Mouse (Mus musculus) G1E (cell line): ENCODE data around the gene Tmem140. TPM values are rescaled to one million over a fixed set of nuclear protein-coding genes. Genes with fewer than 3 reads are reported as not detected.

ENCODE experiments used
- ATAC-seq: 2 replicates; pipeline ENCODE4 v1.8.0; 2016; ENCODE audit warnings: mild to moderate bottlenecking; ENCODE audit not compliant: insufficient number of reproducible peaks, poor library complexity, low FRiP score, severe bottlenecking; ENCODE audit errors: extremely low read depth
- DNase-seq: peaks from one replicate; pipeline ENCODE4 v3.0.0; 2012; ENCODE audit warnings: low spot score
- H3K27me3 ChIP-seq: 2 replicates; pipeline ENCODE4 v1.6.1; 2012; ENCODE audit warnings: mild to moderate bottlenecking, low read length, inconsistent platforms; ENCODE audit not compliant: insufficient read depth
- H3K36me3 ChIP-seq: replicated peaks from 2 replicates; pipeline ENCODE3; 2012; ENCODE audit warnings: mild to moderate bottlenecking, inconsistent platforms
- H3K4me1 ChIP-seq: 2 replicates; pipeline ENCODE4 v1.6.1; 2012; ENCODE audit warnings: low read depth, low read length, inconsistent platforms, mixed read lengths; ENCODE audit not compliant: insufficient read depth
- H3K4me3 ChIP-seq: 2 replicates; pipeline ENCODE4 v1.5.1; 2012; ENCODE audit warnings: low read depth, mild to moderate bottlenecking, inconsistent platforms, low read length, moderate library complexity, mixed read lengths
- H3K9me3 ChIP-seq: replicated peaks from 2 replicates; pipeline ENCODE4 v1.6.1; 2012; ENCODE audit warnings: inconsistent platforms
- CTCF ChIP-seq: IDR thresholded peaks from 2 replicates; pipeline ENCODE4 v1.5.1; 2012; ENCODE audit warnings: low read depth, low read length, inconsistent platforms, mixed read lengths
- GATA1 ChIP-seq: IDR thresholded peaks from 2 replicates; pipeline ENCODE4 v1.6.1; 2012; ENCODE audit warnings: borderline replicate concordance, low read length, inconsistent platforms, mixed read lengths
- GATA2 ChIP-seq: IDR thresholded peaks from 2 replicates; pipeline ENCODE4 v1.6.1; 2012; ENCODE audit warnings: low read depth, low read length, inconsistent platforms, borderline replicate concordance
- POLR2AphosphoS5 ChIP-seq: IDR thresholded peaks from 2 replicates; pipeline ENCODE4 v1.6.1; 2012; ENCODE audit warnings: low read depth, low read length, inconsistent platforms; ENCODE audit not compliant: insufficient replicate concordance
- TAL1 ChIP-seq: conservative IDR thresholded peaks from 2 replicates; pipeline ENCODE4 v1.6.1; 2012; ENCODE audit warnings: low read depth, low read length, inconsistent platforms, mixed read lengths
- polyA plus RNA-seq: library from polyadenylated mRNA; stranded (reverse); fragments of >175 nt; gene quantifications from 2 replicates; pipeline ENCODE4 v1.2.3, GENCODE M21; 2012
- total RNA-seq, 2 experiments: library from RNA; stranded (forward) in 1 of 2; stranded (reverse) in 1 of 2; fragments of 200-1000 nt in 1 of 2; fragments of >200 nt in 1 of 2; fragmentation: Nextera tagmentation in 1 of 2; gene quantifications; 2 replicates each; pipeline ENCODE4 v1.2.3; 2014 to 2017

The Tmem140 gene
- total and polyA plus RNA-seq, 3 experiments: 0.22 to 7.1 (median 3.3) TPM

GRCm38 (mm10) chr6:34896168-34896780 lies 33.3 kb downstream of the Tmem140 start:
- H3K36me3 ChIP-seq: peaks cover 96% of the 10 kb centered on the region
- DNase-seq: no peak
- TF ChIP-seq POLR2AphosphoS5: no peak
- TF ChIP-seq TAL1: no peak
- no peak for TF ChIP-seq GATA1
- TF ChIP-seq GATA2: no peak
- TF ChIP-seq CTCF: no peak
- no peak overlapping the region for H3K4me3 ChIP-seq
- ATAC-seq: no peak
- H3K4me1 ChIP-seq: peaks cover 6% of the 10 kb centered on the region; the same call in 1 of the 2 replicates
- H3K27me3 ChIP-seq: no peaks in the 10 kb centered on the region
- no peaks in the 10 kb centered on the region for H3K9me3 ChIP-seq

DNA sequence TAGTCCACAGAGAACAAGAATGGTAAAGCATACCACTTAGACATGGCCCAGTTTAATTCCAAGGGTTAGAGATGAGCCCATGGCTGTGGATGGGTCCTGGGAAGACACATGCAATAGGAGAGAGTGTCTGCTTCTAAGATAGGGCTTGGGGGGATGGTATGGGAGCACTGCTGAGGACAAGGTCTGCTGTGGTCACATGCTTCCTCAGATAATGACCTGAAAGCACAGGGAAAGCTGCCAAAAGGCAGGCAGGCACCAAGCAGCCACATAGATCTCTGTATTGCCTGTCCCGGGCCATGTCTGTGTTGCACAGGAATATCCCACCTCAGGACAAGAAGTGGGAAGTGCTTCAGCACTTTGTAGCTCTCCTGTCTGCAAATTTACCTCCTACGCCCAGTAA lies 36.2 kb downstream of the Tmem140 start:
- TF ChIP-seq GATA1 (no peak), POLR2AphosphoS5 (no peak), TAL1 (no peak), CTCF (no peak)
- H3K4me3 ChIP-seq: no peak overlapping the region
- peaks cover 98% of the 10 kb centered on the region for H3K36me3 ChIP-seq
- peaks cover 18% of the 10 kb centered on the region for H3K4me1 ChIP-seq
- DNase-seq (no peak), ATAC-seq (no peak)
- no peaks in the 10 kb centered on the region for H3K9me3 ChIP-seq
- no peaks in the 10 kb centered on the region for H3K27me3 ChIP-seq

- H3K4me3 ChIP-seq: no peak overlapping the region
- TF ChIP-seq GATA2: no peak
- no peak for TF ChIP-seq TAL1
- TF ChIP-seq POLR2AphosphoS5: no peak
- TF ChIP-seq CTCF: no peak
- no peak for TF ChIP-seq GATA1
- no peaks in the 10 kb centered on the region for H3K27me3 ChIP-seq
- ATAC-seq (no peak), DNase-seq (no peak)
- peaks cover 23% of the 10 kb centered on the region for H3K4me1 ChIP-seq
- H3K9me3 ChIP-seq: no peaks in the 10 kb centered on the region
- peaks cover 98% of the 10 kb centered on the region for H3K36me3 ChIP-seq
These were observed 38.0 kb downstream of the Tmem140 start for GRCm38 (mm10) chr6:34900990-34901389.

DNA sequence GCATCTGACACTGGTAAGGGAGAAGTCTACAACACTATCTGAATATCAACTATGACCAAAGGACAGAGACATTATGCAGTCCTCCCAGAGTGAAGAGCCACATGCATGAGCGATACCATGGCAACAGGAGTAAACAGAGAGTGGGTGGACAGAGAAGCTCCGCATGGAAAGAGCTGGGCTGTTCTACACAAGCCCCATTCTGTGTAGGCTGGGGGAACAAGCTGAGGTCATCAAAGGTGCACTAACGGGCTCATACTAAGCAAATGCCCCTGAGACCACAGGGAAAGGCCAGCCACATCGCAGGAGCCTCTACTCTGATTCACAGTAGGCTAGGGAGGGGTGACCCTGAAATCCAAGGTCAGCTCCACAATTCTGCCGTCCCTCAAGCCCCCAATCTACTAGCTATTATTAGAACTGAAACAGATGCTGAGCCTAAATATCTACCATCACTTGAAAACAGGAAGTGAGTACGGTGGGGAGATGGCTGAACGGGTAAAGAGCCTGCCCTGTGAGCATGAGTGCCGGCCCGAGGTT lies 39.0 kb downstream of the Tmem140 start:
- ATAC-seq: no peak
- TF ChIP-seq POLR2AphosphoS5: no peak
- no peak for TF ChIP-seq GATA2
- peaks cover 98% of the 10 kb centered on the region for H3K36me3 ChIP-seq
- H3K4me1 ChIP-seq: peaks cover 21% of the 10 kb centered on the region
- no peaks in the 10 kb centered on the region for H3K9me3 ChIP-seq
- H3K4me3 ChIP-seq: no peak overlapping the region
- H3K27me3 ChIP-seq: no peaks in the 10 kb centered on the region
- DNase-seq: no peak

GRCm38 (mm10) chr6:34902578-34902977 lies 39.6 kb downstream of the Tmem140 start:
- DNase-seq (no peak), ATAC-seq (no peak)
- Histone ChIP-seq H3K27me3 (no peaks in the 10 kb centered on the region), H3K4me3 (no peak overlapping the region), H3K9me3 (no peaks in the 10 kb centered on the region), H3K4me1 (peaks cover 27% of the 10 kb centered on the region), H3K36me3 (peaks cover 98% of the 10 kb centered on the region)
- TF ChIP-seq GATA2: no peak
- no peak for TF ChIP-seq CTCF
- TF ChIP-seq TAL1: no peak
- TF ChIP-seq POLR2AphosphoS5: no peak
- TF ChIP-seq GATA1: no peak

DNA sequence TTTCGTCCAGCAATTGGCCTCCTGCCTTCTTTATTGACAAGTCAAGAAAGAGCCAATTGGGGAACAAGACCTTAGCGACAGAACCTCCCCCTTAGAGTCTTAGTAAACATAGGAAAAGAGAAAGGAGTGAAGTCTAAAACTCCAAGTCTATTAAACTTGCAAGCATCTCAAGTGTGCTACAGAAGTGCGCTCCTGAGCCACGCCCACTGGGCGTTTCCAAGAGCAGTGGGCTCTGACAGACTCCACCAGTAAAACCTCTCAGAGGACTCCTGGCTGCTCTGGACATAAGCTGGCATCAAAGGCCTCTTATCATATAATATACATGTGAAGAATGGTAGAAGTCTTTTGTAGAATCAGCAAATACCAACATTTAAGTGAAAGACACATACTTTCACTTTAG lies 40.5 kb downstream of the Tmem140 start:
- ATAC-seq: no peak
- H3K4me1 ChIP-seq: peaks cover 33% of the 10 kb centered on the region
- H3K36me3 ChIP-seq: peaks cover 97% of the 10 kb centered on the region

More for the DNA sequence above, 40.5 kb downstream of the Tmem140 start:
- H3K9me3 ChIP-seq: no peaks in the 10 kb centered on the region
- no peaks in the 10 kb centered on the region for H3K27me3 ChIP-seq
- TF ChIP-seq GATA1: no peak
- no peak for TF ChIP-seq GATA2
- TF ChIP-seq POLR2AphosphoS5: no peak
- TF ChIP-seq CTCF: no peak
- no peak for TF ChIP-seq TAL1
- DNase-seq: no peak
- no peak overlapping the region for H3K4me3 ChIP-seq
